Mouse (Mus musculus) thymus, adult 2 months (tissue): ENCODE measurements at regions not wholly inside any gene's neighbourhood (a gene's known extent, or its start where the extent isn't known, plus 50 kb on each side); places are given as distances from the start of the nearest gene placed in this dataset.

Experiments
- DNase-seq: peaks from one replicate; pipeline ENCODE4 v3.0.0; 2021
- H3K27ac ChIP-seq: fragments of 200-500 bp; 2 replicates; pipeline ENCODE4 v1.5.1; 2012; ENCODE audit warnings: low read length, control low read depth; ENCODE audit not compliant: control insufficient read depth, insufficient read depth
- H3K27me3 ChIP-seq: fragments of 200-500 bp; 2 replicates; pipeline ENCODE4 v1.6.1; 2012; ENCODE audit warnings: mild to moderate bottlenecking, low read length, moderate library complexity, mixed read lengths; ENCODE audit not compliant: control insufficient read depth, insufficient read depth
- H3K36me3 ChIP-seq: fragments of 200-500 bp; 2 replicates; pipeline ENCODE4 v1.6.1; 2012; ENCODE audit warnings: mild to moderate bottlenecking, low read length, moderate library complexity; ENCODE audit not compliant: control insufficient read depth, insufficient read depth
- H3K4me1 ChIP-seq: fragments of 200-500 bp; replicated peaks from 2 replicates; pipeline ENCODE4 v1.6.1; 2012; ENCODE audit warnings: low read length; ENCODE audit not compliant: control insufficient read depth, insufficient read depth
- H3K4me3 ChIP-seq: fragments of 200-500 bp; 2 replicates; pipeline ENCODE4 v1.5.1; 2012; ENCODE audit warnings: mild to moderate bottlenecking, low read length, control low read depth, moderate library complexity; ENCODE audit not compliant: control insufficient read depth, insufficient read depth
- CTCF ChIP-seq: fragments of 200-500 bp; IDR thresholded peaks from 2 replicates; pipeline ENCODE4 v1.5.1; 2012; ENCODE audit warnings: mild to moderate bottlenecking, control low read depth, low read length, moderate library complexity, borderline replicate concordance; ENCODE audit not compliant: control insufficient read depth, poor library complexity, insufficient read depth; ENCODE audit errors: extremely low read depth
- POLR2A ChIP-seq: fragments of 200-500 bp; IDR thresholded peaks from 2 replicates; pipeline ENCODE4 v1.6.1; 2012; ENCODE audit warnings: mild to moderate bottlenecking, low read length, control low read depth, moderate library complexity; ENCODE audit not compliant: control insufficient read depth, poor library complexity, insufficient read depth; ENCODE audit errors: extremely low read depth
- WGBS: fragments of 180-500 bp; shearing (Covaris S2); methylation state at CpG from one replicate; pipeline ENCODE4 v1.1.7; 2018; 5-methylcytosine and 5-hydroxymethylcytosine counted together

DNA sequence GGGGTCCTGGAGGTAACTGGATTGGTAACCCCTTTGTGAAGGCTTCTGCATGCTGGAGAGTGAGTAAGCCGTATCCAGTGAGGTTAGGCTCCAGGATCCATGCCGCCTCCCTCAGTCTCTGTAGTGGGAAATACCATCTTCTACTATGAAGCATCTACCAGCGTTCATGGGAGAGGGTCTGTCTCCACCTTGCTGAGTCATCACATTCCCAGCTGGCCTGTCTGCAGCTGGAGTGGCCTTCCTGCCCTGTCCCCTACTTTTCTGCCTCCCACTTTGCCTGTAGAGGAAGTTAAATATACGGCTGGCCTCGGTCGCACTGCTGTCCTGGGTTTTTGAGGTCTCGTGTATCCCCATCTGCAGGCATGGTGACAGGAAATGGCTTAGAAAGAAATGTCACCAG lies 78.0 kb upstream of the Sec14l1 start:
- DNase-seq: no peak
- H3K36me3 ChIP-seq: no peaks in the 10 kb centered on the region
- no peak overlapping the region for H3K4me3 ChIP-seq
- 25% methylated on average over 7 of the region's 7 CpGs for WGBS
- TF ChIP-seq CTCF (no peak), POLR2A (no peak)
- H3K27ac ChIP-seq: no peak overlapping the region
- no peaks in the 10 kb centered on the region for H3K27me3 ChIP-seq
- peaks cover 5% of the 10 kb centered on the region for H3K4me1 ChIP-seq

DNA sequence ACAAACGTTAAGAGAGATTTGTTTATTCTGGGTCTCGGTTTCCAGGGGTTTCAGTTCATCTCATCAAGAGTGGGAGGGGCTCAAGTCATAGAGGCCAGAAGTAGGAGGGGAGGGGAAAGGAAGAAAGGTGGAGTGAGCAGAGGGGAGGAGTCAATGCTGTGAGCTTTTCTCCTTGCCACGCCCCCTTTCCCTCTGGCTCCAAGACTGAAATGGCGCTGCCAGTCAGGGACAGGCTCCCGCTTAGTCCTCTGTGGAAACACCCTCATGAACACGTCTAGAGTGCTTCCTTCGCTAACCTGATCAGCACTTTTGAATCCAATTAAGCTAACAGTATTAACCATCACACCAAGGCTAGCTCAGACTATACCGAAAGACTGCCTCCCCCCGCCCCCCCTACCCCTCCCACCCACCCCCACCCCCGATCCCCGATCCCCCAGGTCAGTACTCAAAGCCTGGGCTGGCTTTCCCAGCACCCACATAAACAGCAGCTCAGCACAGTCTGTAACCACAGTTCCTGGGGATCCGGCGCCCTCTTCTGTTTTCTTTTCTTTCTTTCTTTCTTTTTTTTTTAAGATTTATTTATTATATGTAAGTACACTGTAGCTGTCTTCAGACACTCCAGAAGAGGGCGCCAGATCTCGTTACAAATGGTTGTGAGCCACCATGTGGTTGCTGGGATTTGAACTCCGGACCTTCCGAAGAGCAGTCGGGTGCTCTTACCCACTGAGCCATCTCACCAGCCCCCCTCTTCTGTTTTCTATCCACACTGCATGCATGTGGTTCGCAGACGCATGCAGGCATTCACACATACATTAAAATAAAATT lies 76.5 kb upstream of the Sec14l1 start:
- peaks cover 12% of the 10 kb centered on the region for H3K4me1 ChIP-seq
- H3K4me3 ChIP-seq: no peak overlapping the region
- DNase-seq: no peak
- TF ChIP-seq CTCF: no peak
- TF ChIP-seq POLR2A: no peak
- WGBS: 70% methylated on average over 20 of the region's 20 CpGs
- no peaks in the 10 kb centered on the region for H3K36me3 ChIP-seq
- H3K27me3 ChIP-seq: no peaks in the 10 kb centered on the region
- H3K27ac ChIP-seq: no peak overlapping the region

DNA sequence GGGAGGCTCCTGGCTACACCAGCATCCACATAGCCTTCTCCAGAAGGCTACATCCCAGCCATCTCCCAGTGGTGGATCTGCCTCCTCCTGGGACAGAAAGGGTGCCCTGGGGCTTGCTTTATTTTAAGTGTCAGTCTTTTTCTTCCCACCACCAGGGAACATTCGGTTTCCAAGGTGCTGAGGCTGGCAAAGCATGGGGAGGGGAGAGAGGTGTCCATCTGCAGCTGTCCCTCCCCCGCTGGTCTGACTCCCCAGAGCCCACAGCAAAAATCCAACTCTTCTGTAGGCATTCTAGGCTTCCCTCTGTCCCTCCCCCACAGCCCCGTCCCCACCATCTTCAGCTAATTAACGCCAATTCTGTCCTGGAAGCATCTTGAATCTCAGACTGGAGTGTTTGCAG lies 74.1 kb upstream of the Sec14l1 start:
- 62% methylated on average over 4 of the region's 4 CpGs for WGBS
- Histone ChIP-seq H3K4me1 (peaks cover 19% of the 10 kb centered on the region), H3K36me3 (no peaks in the 10 kb centered on the region), H3K27me3 (no peaks in the 10 kb centered on the region), H3K4me3 (no peak overlapping the region), H3K27ac (no peak overlapping the region)
- TF ChIP-seq POLR2A: no peak
- TF ChIP-seq CTCF: no peak
- no peak for DNase-seq

DNA sequence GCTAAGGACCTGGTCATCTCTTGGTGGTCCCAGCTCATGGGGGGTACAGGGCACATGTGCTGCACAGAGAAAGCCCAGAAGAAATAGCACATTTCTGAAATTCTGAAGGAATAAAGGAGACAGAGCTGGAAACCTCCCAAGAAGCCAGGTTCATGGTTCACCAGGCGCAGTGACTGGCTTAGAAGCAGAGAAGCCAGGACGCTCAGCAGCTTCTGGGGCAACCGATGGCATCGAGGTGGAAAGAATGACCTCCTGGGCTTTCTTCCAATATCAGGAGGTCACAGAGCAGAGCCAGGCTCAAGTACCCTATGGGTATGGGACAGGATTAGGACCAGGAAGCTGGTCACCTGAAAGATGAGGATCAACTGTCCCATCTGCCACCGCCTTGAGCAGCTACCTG lies 72.6 kb upstream of the Sec14l1 start:
- Histone ChIP-seq H3K4me1 (peaks cover 14% of the 10 kb centered on the region), H3K4me3 (no peak overlapping the region), H3K36me3 (no peaks in the 10 kb centered on the region), H3K27me3 (no peaks in the 10 kb centered on the region), H3K27ac (no peak overlapping the region)
- 87% methylated on average over 5 of the region's 5 CpGs for WGBS
- TF ChIP-seq CTCF: no peak
- no peak for TF ChIP-seq POLR2A
- DNase-seq: no peak

DNA sequence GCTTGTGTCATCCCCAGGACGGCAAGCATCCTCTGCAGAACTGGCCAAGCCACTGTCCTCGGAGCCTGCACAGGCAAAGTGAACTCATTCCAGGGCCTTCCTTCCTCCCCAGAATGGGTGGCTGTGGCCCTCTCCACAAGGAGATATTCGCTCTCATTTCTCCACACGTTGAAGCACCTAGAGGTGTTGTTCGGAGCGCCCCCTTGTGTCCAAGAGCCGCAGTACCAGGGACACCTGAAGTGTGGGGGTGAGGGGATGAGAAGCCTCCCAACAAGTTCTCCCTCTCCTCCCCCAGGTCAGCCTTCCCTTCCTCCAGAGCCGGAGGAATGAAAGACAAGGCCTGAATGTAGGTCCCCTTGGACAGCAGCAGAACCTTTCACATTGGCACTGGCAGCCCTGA lies 71.4 kb upstream of the Sec14l1 start:
- no peaks in the 10 kb centered on the region for H3K36me3 ChIP-seq
- peak; percentile 78 for DNase-seq
- TF ChIP-seq CTCF (peak; percentile 88; the same call in 1 of the 2 replicates), POLR2A (no peak)
- no peak overlapping the region for H3K4me3 ChIP-seq
- peaks cover 14% of the 10 kb centered on the region for H3K4me1 ChIP-seq
- H3K27me3 ChIP-seq: no peaks in the 10 kb centered on the region
- WGBS: 6% methylated on average over 8 of the region's 8 CpGs
- no peak overlapping the region for H3K27ac ChIP-seq

DNA sequence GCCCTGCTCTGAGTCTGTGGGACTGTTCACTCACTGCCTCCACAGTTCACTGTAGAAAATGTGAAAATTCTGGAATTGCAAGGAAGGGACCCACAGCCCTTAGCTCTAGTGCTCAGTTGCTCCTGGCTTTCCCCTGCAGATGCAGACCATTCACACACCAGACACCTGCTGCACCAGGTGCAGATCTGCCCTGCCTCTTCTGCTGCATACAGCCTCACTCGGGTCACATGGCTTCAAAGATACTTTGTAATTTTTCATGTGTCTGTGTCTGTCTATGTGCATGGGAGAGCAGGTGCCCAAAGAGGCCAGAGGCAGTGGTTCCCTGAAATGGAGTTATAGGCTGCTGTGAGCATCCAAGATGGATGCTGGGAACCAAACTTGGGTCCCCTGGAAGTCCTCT lies 70.2 kb upstream of the Sec14l1 start:
- Histone ChIP-seq H3K27me3 (no peaks in the 10 kb centered on the region), H3K27ac (no peak overlapping the region), H3K36me3 (no peaks in the 10 kb centered on the region), H3K4me1 (peaks cover 14% of the 10 kb centered on the region), H3K4me3 (no peak overlapping the region)
- peak; percentile 33 for DNase-seq
- TF ChIP-seq POLR2A: no peak
- no peak for TF ChIP-seq CTCF
- WGBS: 5% methylated on average over 1 of the region's 1 CpGs
